Mouse (Mus musculus): ENCODE data around the gene Tbl2.

- TF ChIP-seq CTCF (IDR thresholded peaks at IDR 0.05; ENCODE audit: control insufficient read depth, insufficient read depth, low read length), result no peak
- TF ChIP-seq POLR2A (IDR thresholded peaks at IDR 0.05; ENCODE audit: borderline replicate concordance, control insufficient read depth, low read depth, low read length), result no peak
Observed at GRCm38 (mm10) chr5:135161221-135161620, 11.8 kb downstream of the Tbl2 start.

All from bone marrow, adult 2 months (tissue).